In the genomic region with DNA sequence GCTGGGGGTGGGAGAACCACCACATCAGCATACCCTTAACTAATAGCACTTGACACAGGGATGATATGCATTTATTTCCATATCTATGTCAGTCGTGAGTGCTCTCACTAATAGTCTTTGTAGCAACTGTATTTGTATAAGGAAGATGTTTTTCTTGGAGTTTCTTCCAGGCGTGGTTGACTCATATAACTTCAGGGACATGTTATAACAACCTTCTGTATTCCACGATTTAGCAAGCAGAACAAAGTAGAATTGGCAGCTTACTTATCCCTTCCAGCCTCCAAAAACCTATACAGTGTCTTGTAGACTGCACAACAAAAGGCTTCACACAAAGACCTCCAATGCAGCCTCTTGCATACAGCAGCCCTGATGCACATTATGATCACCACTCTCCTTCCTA, we compare ENCODE assay signal across 33 mouse cellular contexts.
"Had no signal": no experiment of that assay in that cellular context is flagged by ENCODE, and none has a peak within 500 bp of the region (broad histone marks: within the 10 kb centered on the region; RNA-seq: fewer than 3 reads in every experiment).

No protein-coding gene starts in this region.

- DNase-seq: heart, postnatal 10 days; heart, postnatal 14 days; heart, postnatal 36 days; heart, postnatal 4 days; kidney, adult 11 months; kidney, adult 18-20 months; kidney, adult 2 months; kidney, adult 8-10 months; kidney, adult 9 months; kidney, postnatal 10 days; kidney, postnatal 14 days; kidney, postnatal 25 days; kidney, postnatal 36 days; kidney, postnatal 4 days; layer of hippocampus, adult 9-11 months; layer of hippocampus, postnatal 36 days had no signal

- H3K36me3 ChIP-seq: heart, embryonic 12.5 days; heart, embryonic 13.5 days; heart, embryonic 15.5 days; hindbrain, embryonic 10.5 days; hindbrain, embryonic 12.5 days; hindbrain, embryonic 13.5 days; hindbrain, embryonic 15.5 days; kidney, embryonic 15.5 days had no signal

- H3K9me3 ChIP-seq: heart, embryonic 12.5 days; heart, embryonic 13.5 days; heart, embryonic 15.5 days; hindbrain, embryonic 10.5 days; hindbrain, embryonic 12.5 days; hindbrain, embryonic 13.5 days; hindbrain, embryonic 15.5 days; kidney, embryonic 15.5 days had no signal

- H3K27me3 ChIP-seq: heart, embryonic 12.5 days; heart, embryonic 13.5 days; heart, embryonic 15.5 days; hindbrain, embryonic 12.5 days; hindbrain, embryonic 13.5 days; hindbrain, embryonic 15.5 days; kidney, embryonic 15.5 days had no signal

- ATAC-seq: hindbrain, embryonic 16.5 days; hindbrain, postnatal 0 days; inflammation-experienced regulatory T-cells, adult 6 months; intestine, embryonic 16.5 days; intestine, postnatal 0 days had no signal

- H3K4me1 ChIP-seq: heart, embryonic 12.5 days; heart, embryonic 13.5 days; heart, embryonic 15.5 days; hindbrain, embryonic 12.5 days; hindbrain, embryonic 13.5 days; hindbrain, embryonic 15.5 days; kidney, embryonic 15.5 days had no signal

- H3K4me3 ChIP-seq: heart, embryonic 12.5 days; heart, embryonic 13.5 days; heart, embryonic 15.5 days; hindbrain, embryonic 10.5 days; hindbrain, embryonic 12.5 days; hindbrain, embryonic 13.5 days; hindbrain, embryonic 15.5 days; kidney, embryonic 15.5 days; layer of hippocampus, adult 2 months; left cerebral cortex, adult 2 months had no signal

- H3K4me2 ChIP-seq: heart, embryonic 12.5 days; heart, embryonic 13.5 days; heart, embryonic 15.5 days; hindbrain, embryonic 12.5 days; hindbrain, embryonic 13.5 days; hindbrain, embryonic 14.5 days; hindbrain, embryonic 15.5 days; kidney, embryonic 15.5 days had no signal

- H3K9ac ChIP-seq: heart, embryonic 12.5 days; heart, embryonic 13.5 days; heart, embryonic 15.5 days; hindbrain, embryonic 12.5 days; hindbrain, embryonic 13.5 days; hindbrain, embryonic 14.5 days; hindbrain, embryonic 15.5 days; kidney, embryonic 15.5 days had no signal

- H3K27ac ChIP-seq: heart, embryonic 13.5 days; heart, embryonic 15.5 days; hindbrain, embryonic 10.5 days; hindbrain, embryonic 12.5 days; hindbrain, embryonic 13.5 days; hindbrain, embryonic 14.5 days; hindbrain, embryonic 15.5 days; hindbrain, postnatal 0 days; kidney, embryonic 15.5 days; kidney, postnatal 0 days; layer of hippocampus, adult 2 months; left cerebral cortex, adult 2 months had no signal
